In genomic region chr8:107510204-107510603, GRCm38 (mm10) we compare ENCODE assay signal across 24 mouse cellular contexts.
"Had no signal": no experiment of that assay in that cellular context is flagged by ENCODE, and none has a peak within 500 bp of the region (broad histone marks: within the 10 kb centered on the region; RNA-seq: fewer than 3 reads in every experiment).

No protein-coding gene starts in this region.

- H3K27ac ChIP-seq: left cerebral cortex, adult 2 months; liver, embryonic 13.5 days; midbrain, embryonic 10.5 days; midbrain, embryonic 13.5 days; neural tube, embryonic 13.5 days; stomach, embryonic 15.5 days had no signal

- H3K27me3 ChIP-seq: liver, embryonic 13.5 days; midbrain, embryonic 13.5 days; neural tube, embryonic 13.5 days; stomach, embryonic 15.5 days had no signal

- H3K4me3 ChIP-seq: left cerebral cortex, adult 2 months; liver, embryonic 13.5 days; midbrain, embryonic 10.5 days; midbrain, embryonic 13.5 days; myocyte; neural tube, embryonic 13.5 days; stomach, embryonic 15.5 days had no signal

- ATAC-seq: inflammation-experienced regulatory T-cells, adult 6 months; intestine, embryonic 16.5 days; midbrain, embryonic 13.5 days; midbrain, embryonic 16.5 days had no signal

- H3K9ac ChIP-seq: liver, embryonic 13.5 days; midbrain, embryonic 13.5 days; neural tube, embryonic 13.5 days; stomach, embryonic 15.5 days had no signal

- H3K4me2 ChIP-seq: liver, embryonic 13.5 days; midbrain, embryonic 13.5 days; neural tube, embryonic 13.5 days; stomach, embryonic 15.5 days had no signal

- H3K9me3 ChIP-seq: liver, embryonic 13.5 days; midbrain, embryonic 10.5 days; midbrain, embryonic 13.5 days; neural tube, embryonic 13.5 days; stomach, embryonic 15.5 days had no signal

- H3K4me1 ChIP-seq: midbrain, embryonic 13.5 days; stomach, embryonic 15.5 days had no signal

- DNase-seq: kidney, adult 18-20 months; kidney, adult 9 months; kidney, postnatal 14 days; kidney, postnatal 4 days; layer of hippocampus, postnatal 36 days; left cerebral cortex, postnatal 4 days; liver, embryonic 13.5 days; lung, adult 2 months; lung, postnatal 14 days; lung, postnatal 4 days; retina, postnatal 1 day; right cerebral cortex, postnatal 25 days; spleen, adult 18-20 months; thymus, adult 2 months; thymus, postnatal 25 days had no signal
